Mouse (Mus musculus) forebrain, embryonic 15.5 days (tissue): Measurements from ENCODE around the gene Ppp2r5b. TPM values are rescaled to one million over a fixed set of nuclear protein-coding genes. Genes with fewer than 3 reads are reported as not detected.
A peak's percentile ranks its signal among the peaks of the same experiment; 100 is the strongest.

Source experiments
- ATAC-seq: fragments of 200-750 bp; cut with Nextera tagmentation; replicated peaks from 2 replicates; pipeline ENCODE4 v1.8.0; 2017; ENCODE audit warnings: mild to moderate bottlenecking, moderate TSS enrichment, moderate library complexity
- H3K27ac ChIP-seq: fragments of 300-500 bp; sonication (generic); replicated peaks from 2 replicates; pipeline ENCODE4 v1.5.1; 2015; ENCODE audit warnings: mild to moderate bottlenecking, inconsistent platforms
- H3K27me3 ChIP-seq: fragments of 300-500 bp; sonication (generic); 2 replicates; pipeline ENCODE4 v1.6.1; 2015; ENCODE audit warnings: inconsistent platforms
- H3K36me3 ChIP-seq: fragments of 300-500 bp; sonication (generic); 2 replicates; pipeline ENCODE4 v1.6.1; 2015; ENCODE audit warnings: mild to moderate bottlenecking, inconsistent platforms
- H3K4me1 ChIP-seq: fragments of 300-500 bp; sonication (generic); 2 replicates; pipeline ENCODE4 v1.6.1; 2015; ENCODE audit warnings: inconsistent platforms
- H3K4me2 ChIP-seq: fragments of 300-500 bp; sonication (generic); replicated peaks from 2 replicates; pipeline ENCODE4 v1.6.1; 2015; ENCODE audit warnings: mild to moderate bottlenecking, inconsistent platforms
- H3K4me3 ChIP-seq: fragments of 300-500 bp; sonication (generic); 2 replicates; pipeline ENCODE4 v1.5.1; 2015; ENCODE audit warnings: mild to moderate bottlenecking, inconsistent platforms
- H3K9ac ChIP-seq: fragments of 300-500 bp; sonication (generic); replicated peaks from 2 replicates; pipeline ENCODE4 v1.6.1; 2015; ENCODE audit warnings: mild to moderate bottlenecking, inconsistent platforms
- H3K9me3 ChIP-seq: fragments of 300-500 bp; sonication (generic); 2 replicates; pipeline ENCODE4 v1.6.1; 2016; ENCODE audit warnings: inconsistent platforms
- WGBS: fragments of 180-500 bp; shearing (Covaris S2); methylation state at CpG from one replicate; pipeline ENCODE4 v1.1.7; 2015; ENCODE audit warnings: mixed read lengths; 5-methylcytosine and 5-hydroxymethylcytosine counted together
- polyA plus RNA-seq: library from polyadenylated mRNA; unstranded; fragments of >200 nt; fragmentation: Nextera tagmentation; extraction: Ambion mirVana; gene quantifications from 2 replicates; pipeline ENCODE4 v1.2.1, GENCODE M21; 2015

Ppp2r5b gene
- polyA plus RNA-seq, 1 experiment from 2014 or later = 98.5 TPM

GRCm38 (mm10) chr19:6243226-6243625 lies 7.6 kb upstream of the Ppp2r5b start:
- no peak for ATAC-seq
- H3K4me2 ChIP-seq = no peak overlapping the region

GRCm38 (mm10) chr19:6242281-6242680 lies 6.6 kb upstream of the Ppp2r5b start:
- Histone ChIP-seq H3K9ac (peak overlapping the region; percentile 93), H3K36me3 (peaks cover 25% of the 10 kb centered on the region), H3K4me1 (peaks cover 19% of the 10 kb centered on the region), H3K4me2 (peak overlapping the region; percentile 83), H3K27ac (peak overlapping the region; percentile 73; the same call in 1 of the 2 replicates), H3K4me3 (peak overlapping the region; percentile 85), H3K27me3 (no peaks in the 10 kb centered on the region), H3K9me3 (no peaks in the 10 kb centered on the region)
- ATAC-seq = no peak
- WGBS = 0% methylated on average over 4 of the region's 4 CpGs

More at GRCm38 (mm10) chr19:6243226-6243625, 7.6 kb upstream of the Ppp2r5b start:
- Histone ChIP-seq H3K4me3 (no peak overlapping the region), H3K9ac (peak overlapping the region; percentile 1; the same call in 1 of the 2 replicates), H3K27ac (no peak overlapping the region), H3K4me1 (peaks cover 19% of the 10 kb centered on the region), H3K36me3 (peaks cover 34% of the 10 kb centered on the region), H3K27me3 (no peaks in the 10 kb centered on the region), H3K9me3 (no peaks in the 10 kb centered on the region)
- 86% methylated on average over 5 of the region's 5 CpGs for WGBS

- under 1% methylated on average over 55 of the region's 55 CpGs for WGBS
- Histone ChIP-seq H3K4me2 (peak within 1 kb of the TSS; percentile 83), H3K9ac (peak within 1 kb of the TSS; percentile 93), H3K27ac (peak within 1 kb of the TSS; percentile 73), H3K27me3 (no peaks in the 10 kb centered on the region), H3K9me3 (no peaks in the 10 kb centered on the region), H3K36me3 (peaks cover 18% of the 10 kb centered on the region; the same call in 1 of the 2 replicates), H3K4me1 (peaks cover 20% of the 10 kb centered on the region), H3K4me3 (peak within 1 kb of the TSS; percentile 85)
- ATAC-seq = peak; percentile 94
Measured at GRCm38 (mm10) chr19:6241274-6242107, 5.8 kb upstream of the Ppp2r5b start, which contains the start of gene Atg2a. Gene Atg2a (plus strand): TSS chr19:6241668.

GRCm38 (mm10) chr19:6240725-6241124 lies 5.1 kb upstream of the Ppp2r5b start:
- Histone ChIP-seq H3K4me3 (peak overlapping the region; percentile 85), H3K4me2 (peak overlapping the region; percentile 83; the same call in 1 of the 2 replicates), H3K9ac (no peak overlapping the region), H3K27ac (peak overlapping the region; percentile 73), H3K4me1 (peaks cover 23% of the 10 kb centered on the region), H3K9me3 (no peaks in the 10 kb centered on the region), H3K36me3 (peaks cover 12% of the 10 kb centered on the region; the same call in 1 of the 2 replicates), H3K27me3 (no peaks in the 10 kb centered on the region)
- ATAC-seq = no peak
- WGBS = 36% methylated on average over 5 of the region's 5 CpGs

GRCm38 (mm10) chr19:6240136-6240535 lies 4.5 kb upstream of the Ppp2r5b start:
- H3K4me2 ChIP-seq = no peak overlapping the region
- H3K27me3 ChIP-seq = no peaks in the 10 kb centered on the region
- 69% methylated on average over 1 of the region's 1 CpGs for WGBS
- peaks cover 8% of the 10 kb centered on the region; the same call in 1 of the 2 replicates for H3K36me3 ChIP-seq
- H3K27ac ChIP-seq = no peak overlapping the region
- no peak overlapping the region for H3K4me3 ChIP-seq
- H3K9ac ChIP-seq = 0 out of 2 replicates have a peak overlapping the region, but pooled peaks have one; percentile 0
- no peak for ATAC-seq
- no peaks in the 10 kb centered on the region for H3K9me3 ChIP-seq
- peaks cover 26% of the 10 kb centered on the region for H3K4me1 ChIP-seq

GRCm38 (mm10) chr19:6238740-6239139 lies 3.1 kb upstream of the Ppp2r5b start:
- no peaks in the 10 kb centered on the region for H3K27me3 ChIP-seq
- H3K9ac ChIP-seq = no peak overlapping the region
- H3K9me3 ChIP-seq = no peaks in the 10 kb centered on the region
- H3K27ac ChIP-seq = no peak overlapping the region
- ATAC-seq = no peak
- no peak overlapping the region for H3K4me3 ChIP-seq
- peaks cover 40% of the 10 kb centered on the region for H3K4me1 ChIP-seq
- no peaks in the 10 kb centered on the region for H3K36me3 ChIP-seq
- H3K4me2 ChIP-seq = no peak overlapping the region

GRCm38 (mm10) chr19:6236842-6237241 lies 1.2 kb upstream of the Ppp2r5b start:
- no peaks in the 10 kb centered on the region for H3K27me3 ChIP-seq
- ATAC-seq = no peak
- H3K9me3 ChIP-seq = no peaks in the 10 kb centered on the region
- no peak overlapping the region for H3K27ac ChIP-seq
- WGBS = 72% methylated on average over 7 of the region's 7 CpGs
- H3K9ac ChIP-seq = no peak overlapping the region
- no peak overlapping the region for H3K4me3 ChIP-seq
- H3K4me2 ChIP-seq = no peak overlapping the region
- peaks cover 27% of the 10 kb centered on the region for H3K4me1 ChIP-seq
- peaks cover 9% of the 10 kb centered on the region for H3K36me3 ChIP-seq

GRCm38 (mm10) chr19:6236053-6236441 lies 375 bp upstream of the Ppp2r5b start:
- peak; percentile 88 for ATAC-seq
- Histone ChIP-seq H3K4me1 (peaks cover 26% of the 10 kb centered on the region), H3K9me3 (no peaks in the 10 kb centered on the region), H3K4me2 (peak overlapping the region; percentile 94), H3K27ac (peak overlapping the region; percentile 95), H3K9ac (peak overlapping the region; percentile 89), H3K4me3 (peak overlapping the region; percentile 93), H3K36me3 (peaks cover 15% of the 10 kb centered on the region), H3K27me3 (no peaks in the 10 kb centered on the region)
- WGBS = under 1% methylated on average over 9 of the region's 9 CpGs

- H3K4me2 ChIP-seq = peak overlapping the region; percentile 94
- WGBS = 69% methylated on average over 11 of the region's 11 CpGs
- peak overlapping the region; percentile 93 for H3K4me3 ChIP-seq
- ATAC-seq = no peak
- H3K27ac ChIP-seq = no peak overlapping the region
- H3K4me1 ChIP-seq = peaks cover 22% of the 10 kb centered on the region
- peaks cover 30% of the 10 kb centered on the region for H3K36me3 ChIP-seq
- H3K9me3 ChIP-seq = no peaks in the 10 kb centered on the region
- peak overlapping the region; percentile 89 for H3K9ac ChIP-seq
- H3K27me3 ChIP-seq = no peaks in the 10 kb centered on the region
Measured at GRCm38 (mm10) chr19:6234337-6235083, 1.2 kb downstream of the Ppp2r5b start.

GRCm38 (mm10) chr19:6233647-6234046 lies 2.0 kb downstream of the Ppp2r5b start:
- H3K27me3 ChIP-seq = no peaks in the 10 kb centered on the region
- no peak overlapping the region for H3K9ac ChIP-seq
- no peak for ATAC-seq
- H3K9me3 ChIP-seq = no peaks in the 10 kb centered on the region
- H3K4me3 ChIP-seq = no peak overlapping the region
- no peak overlapping the region for H3K4me2 ChIP-seq
- 93% methylated on average over 16 of the region's 16 CpGs for WGBS
- no peak overlapping the region for H3K27ac ChIP-seq
- peaks cover 38% of the 10 kb centered on the region for H3K36me3 ChIP-seq
- H3K4me1 ChIP-seq = peaks cover 22% of the 10 kb centered on the region

- no peak overlapping the region for H3K4me2 ChIP-seq
- H3K9me3 ChIP-seq = no peaks in the 10 kb centered on the region
- H3K4me1 ChIP-seq = peaks cover 18% of the 10 kb centered on the region
- 91% methylated on average over 2 of the region's 2 CpGs for WGBS
- no peak overlapping the region for H3K4me3 ChIP-seq
- no peak for ATAC-seq
- peaks cover 53% of the 10 kb centered on the region for H3K36me3 ChIP-seq
- H3K27ac ChIP-seq = no peak overlapping the region
- H3K9ac ChIP-seq = no peak overlapping the region
- no peaks in the 10 kb centered on the region for H3K27me3 ChIP-seq
Measured at GRCm38 (mm10) chr19:6231036-6231435, 4.6 kb downstream of the Ppp2r5b start.

- no peak overlapping the region for H3K9ac ChIP-seq
- ATAC-seq = no peak
- H3K4me1 ChIP-seq = peaks cover 18% of the 10 kb centered on the region
- no peaks in the 10 kb centered on the region for H3K9me3 ChIP-seq
- no peak overlapping the region for H3K4me2 ChIP-seq
- H3K36me3 ChIP-seq = peaks cover 53% of the 10 kb centered on the region
- WGBS = 84% methylated on average over 4 of the region's 4 CpGs
- H3K27ac ChIP-seq = no peak overlapping the region
- no peak overlapping the region for H3K4me3 ChIP-seq
- H3K27me3 ChIP-seq = no peaks in the 10 kb centered on the region
Measured at GRCm38 (mm10) chr19:6230411-6230810, 5.3 kb downstream of the Ppp2r5b start.
